19 mouse cellular contexts compared by ENCODE assay signal in the genomic region with DNA sequence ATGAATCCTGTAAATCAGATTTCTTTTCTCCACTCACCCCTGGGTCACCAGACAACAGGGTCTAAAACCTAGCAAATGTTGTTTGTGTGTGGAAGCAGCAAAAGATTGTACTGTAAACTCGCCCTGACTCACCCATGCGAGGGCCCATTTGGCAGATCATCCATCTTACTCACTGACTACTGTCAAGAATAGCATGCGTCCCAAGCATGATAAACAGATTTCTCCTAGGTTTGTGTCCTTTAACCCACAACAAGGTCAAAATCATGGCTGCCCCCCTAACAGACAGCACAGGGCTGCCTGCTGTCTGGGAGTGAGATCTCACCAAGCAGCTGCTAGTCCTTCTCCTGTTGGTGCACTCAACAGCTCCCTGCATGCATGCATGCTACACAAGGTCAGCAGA.
"Had no signal": no experiment of that assay in that cellular context is flagged by ENCODE, and none has a peak within 500 bp of the region (broad histone marks: within the 10 kb centered on the region; RNA-seq: fewer than 3 reads in every experiment).

No protein-coding gene starts in this region.

- H3K4me3 ChIP-seq: limb, embryonic 15.5 days; midbrain, embryonic 12.5 days; midbrain, embryonic 15.5 days; neural tube, embryonic 12.5 days; neural tube, embryonic 15.5 days; stomach, embryonic 15.5 days had no signal

- H3K9me3 ChIP-seq: limb, embryonic 15.5 days; midbrain, embryonic 12.5 days; midbrain, embryonic 15.5 days; neural tube, embryonic 12.5 days; neural tube, embryonic 15.5 days; stomach, embryonic 15.5 days had no signal

- H3K4me1 ChIP-seq: limb, embryonic 15.5 days; stomach, embryonic 15.5 days had no signal

- H3K9ac ChIP-seq: limb, embryonic 15.5 days; liver, embryonic 14.5 days; liver, postnatal 0 days; lung, embryonic 14.5 days; midbrain, embryonic 12.5 days; midbrain, embryonic 15.5 days; neural tube, embryonic 12.5 days; neural tube, embryonic 15.5 days; stomach, embryonic 15.5 days had no signal

- H3K27ac ChIP-seq: limb, embryonic 15.5 days; liver, embryonic 14.5 days; macrophage; midbrain, embryonic 12.5 days; midbrain, embryonic 15.5 days; neural tube, embryonic 12.5 days; neural tube, embryonic 15.5 days; stomach, embryonic 15.5 days had no signal

- H3K27me3 ChIP-seq: limb, embryonic 15.5 days; midbrain, embryonic 12.5 days; midbrain, embryonic 15.5 days; neural tube, embryonic 12.5 days; neural tube, embryonic 15.5 days; stomach, embryonic 15.5 days had no signal

- H3K4me2 ChIP-seq: limb, embryonic 15.5 days; liver, embryonic 11.5 days; lung, embryonic 14.5 days; midbrain, embryonic 12.5 days; midbrain, embryonic 15.5 days; neural tube, embryonic 12.5 days; neural tube, embryonic 15.5 days; stomach, embryonic 15.5 days had no signal

- ATAC-seq: liver, postnatal 0 days; lung, postnatal 0 days; midbrain, embryonic 15.5 days had no signal

- DNase-seq: kidney, postnatal 14 days; kidney, postnatal 4 days; left cerebral cortex, postnatal 4 days; liver, postnatal 0 days; lung, embryonic 14.5 days; right cerebral cortex, adult 18-20 months; right cerebral cortex, postnatal 25 days; spleen, adult 18-20 months; thymus, postnatal 25 days had no signal
